Mouse (Mus musculus) MEL (cell line): Measurements from ENCODE around the gene Ephx1. TPM values are rescaled to one million over a fixed set of nuclear protein-coding genes. Genes with fewer than 3 reads are reported as not detected.
A peak's percentile ranks its signal among the peaks of the same experiment; 100 is the strongest.

Experiments used
- DNase-seq: peaks from one replicate; pipeline ENCODE4 v3.0.0; 2011; ENCODE audit warnings: low read depth, low spot score
- H3K27ac ChIP-seq: 2 replicates; pipeline ENCODE4 v1.5.1; 2012; ENCODE audit warnings: low read depth, mild to moderate bottlenecking, control low read depth, low read length, moderate library complexity; ENCODE audit not compliant: control insufficient read depth
- H3K27me3 ChIP-seq, 2 experiments: fragments of 150-350 bp in 1 of 2; sonication (generic) in 1 of 2; 2 replicates each; pipeline ENCODE4 v1.6.1; 2012; ENCODE audit warnings: low read length in 2 of 2, mild to moderate bottlenecking in 2 of 2, improper control_type of control experiment in 1 of 2, moderate library complexity in 1 of 2; ENCODE audit not compliant: insufficient read depth in 2 of 2, control insufficient read depth in 1 of 2
- H3K36me3 ChIP-seq, 2 experiments: 2 replicates each; pipeline ENCODE4 v1.6.1; 2012 to 2014; ENCODE audit warnings: low read length in 2 of 2, improper control_type of control experiment in 1 of 2, inconsistent platforms in 1 of 2, mild to moderate bottlenecking in 1 of 2; ENCODE audit not compliant: insufficient read depth in 2 of 2, control insufficient read depth in 1 of 2
- H3K4me1 ChIP-seq, 2 experiments: fragments of 150-350 bp in 1 of 2; sonication (generic) in 1 of 2; 2 replicates each; pipeline ENCODE4 v1.6.1; 2012; ENCODE audit warnings: low read length in 2 of 2, improper control_type of control experiment in 1 of 2, mild to moderate bottlenecking in 1 of 2; ENCODE audit not compliant: insufficient read depth in 2 of 2, control insufficient read depth in 1 of 2
- H3K4me3 ChIP-seq, 2 experiments: fragments of 150-350 bp in 1 of 2; sonication (generic) in 1 of 2; 2 replicates each; pipeline ENCODE4 v1.5.1; 2012; ENCODE audit warnings: low read depth in 2 of 2, low read length in 2 of 2, mild to moderate bottlenecking in 2 of 2, moderate library complexity in 2 of 2, control low read depth in 1 of 2, improper control_type of control experiment in 1 of 2; ENCODE audit not compliant: control insufficient read depth in 1 of 2, insufficient read depth in 1 of 2
- H3K79me2 ChIP-seq: 2 replicates; pipeline ENCODE4 v1.6.1; 2012; ENCODE audit warnings: mild to moderate bottlenecking, low read length, moderate library complexity; ENCODE audit not compliant: control insufficient read depth, poor library complexity, insufficient read depth
- H3K9ac ChIP-seq: 2 replicates; pipeline ENCODE4 v1.6.1; 2012; ENCODE audit warnings: low read depth, mild to moderate bottlenecking, control low read depth, low read length, moderate library complexity; ENCODE audit not compliant: control insufficient read depth, poor library complexity, severe bottlenecking
- H3K9me3 ChIP-seq: fragments of 150-350 bp; sonication (generic); replicated peaks from 2 replicates; pipeline ENCODE4 v1.6.1; 2012; ENCODE audit warnings: mild to moderate bottlenecking, low read length, improper control_type of control experiment, moderate library complexity; ENCODE audit not compliant: insufficient read depth
- BHLHE40 ChIP-seq: IDR thresholded peaks from 2 replicates; pipeline ENCODE4 v1.6.1; 2012; ENCODE audit warnings: low read depth, mild to moderate bottlenecking, inconsistent platforms, low read length, improper control_type of control experiment, borderline replicate concordance
- CHD1 ChIP-seq: IDR thresholded peaks from 2 replicates; pipeline ENCODE4 v1.6.1; 2012; ENCODE audit warnings: low read depth, mild to moderate bottlenecking, inconsistent platforms, low read length, improper control_type of control experiment
- CHD2 ChIP-seq: IDR thresholded peaks from 2 replicates; pipeline ENCODE4 v1.6.1; 2011; ENCODE audit warnings: low read length, improper control_type of control experiment
- CTCF ChIP-seq, 3 experiments: IDR thresholded peaks in 2 of 3; conservative IDR thresholded peaks in 1 of 3; 2 replicates each; pipeline ENCODE4 v1.5.1; 2011 to 2012; ENCODE audit warnings: low read length in 3 of 3, low read depth in 2 of 3, mild to moderate bottlenecking in 2 of 3, improper control_type of control experiment in 1 of 3, inconsistent platforms in 1 of 3, mixed read lengths in 1 of 3, moderate library complexity in 1 of 3; ENCODE audit not compliant: control insufficient read depth in 1 of 3, insufficient read depth in 1 of 3, poor library complexity in 1 of 3, severe bottlenecking in 1 of 3
- E2F4 ChIP-seq: IDR thresholded peaks from 2 replicates; pipeline ENCODE4 v1.6.1; 2011; ENCODE audit warnings: low read depth, low read length, improper control_type of control experiment, borderline replicate concordance
- ELF1 ChIP-seq: IDR thresholded peaks from 2 replicates; pipeline ENCODE4 v1.6.1; 2014; ENCODE audit warnings: low read depth, mild to moderate bottlenecking, inconsistent platforms, low read length, improper control_type of control experiment, moderate library complexity
- ETS1 ChIP-seq: IDR thresholded peaks from 2 replicates; pipeline ENCODE4 v1.6.1; 2012; ENCODE audit warnings: low read depth, mild to moderate bottlenecking, inconsistent platforms, low read length, improper control_type of control experiment, moderate library complexity
- GATA1 ChIP-seq: IDR thresholded peaks from 2 replicates; pipeline ENCODE4 v1.6.1; 2011; ENCODE audit warnings: low read depth, low read length, improper control_type of control experiment
- JUND ChIP-seq: IDR thresholded peaks from 2 replicates; pipeline ENCODE4 v1.6.1; 2011; ENCODE audit warnings: low read depth, mild to moderate bottlenecking, improper control_type of control experiment, low read length
- KAT2A ChIP-seq: conservative IDR thresholded peaks from 2 replicates; pipeline ENCODE4 v1.6.1; 2012; ENCODE audit warnings: low read depth, low read length, improper control_type of control experiment, inconsistent platforms
- MAX ChIP-seq: IDR thresholded peaks from 2 replicates; pipeline ENCODE4 v1.6.1; 2011; ENCODE audit warnings: low read length, improper control_type of control experiment
- MEF2A ChIP-seq: IDR thresholded peaks from 2 replicates; pipeline ENCODE4 v1.6.1; 2014; ENCODE audit warnings: low read depth, mild to moderate bottlenecking, inconsistent platforms, low read length, improper control_type of control experiment; ENCODE audit not compliant: poor library complexity, insufficient replicate concordance, severe bottlenecking; ENCODE audit errors: extremely low read depth
- MXI1 ChIP-seq: IDR thresholded peaks from 2 replicates; pipeline ENCODE4 v1.6.1; 2011; ENCODE audit warnings: mild to moderate bottlenecking, low read depth, low read length, improper control_type of control experiment
- MYB ChIP-seq: IDR thresholded peaks from 2 replicates; pipeline ENCODE4 v1.6.1; 2011; ENCODE audit warnings: mild to moderate bottlenecking, low read depth, low read length, improper control_type of control experiment
- MYC ChIP-seq: IDR thresholded peaks from 2 replicates; pipeline ENCODE4 v1.6.1; 2011; ENCODE audit warnings: low read depth, mild to moderate bottlenecking, low read length, improper control_type of control experiment, moderate library complexity
- NELFE ChIP-seq: IDR thresholded peaks from 2 replicates; pipeline ENCODE4 v1.6.1; 2011; ENCODE audit warnings: low read depth, low read length, improper control_type of control experiment
- NRF1 ChIP-seq: IDR thresholded peaks from 2 replicates; pipeline ENCODE4 v1.6.1; 2014; ENCODE audit warnings: low read depth, mild to moderate bottlenecking, inconsistent platforms, low read length, improper control_type of control experiment, moderate library complexity; ENCODE audit not compliant: poor library complexity, insufficient read depth, severe bottlenecking
- RAD21 ChIP-seq: IDR thresholded peaks from 2 replicates; pipeline ENCODE4 v1.6.1; 2011; ENCODE audit warnings: mild to moderate bottlenecking, low read depth, low read length, improper control_type of control experiment
- RCOR1 ChIP-seq: IDR thresholded peaks from 2 replicates; pipeline ENCODE4 v1.6.1; 2012; ENCODE audit warnings: low read depth, mild to moderate bottlenecking, inconsistent platforms, low read length, improper control_type of control experiment
- SIN3A ChIP-seq: IDR thresholded peaks from 2 replicates; pipeline ENCODE4 v1.6.1; 2012; ENCODE audit warnings: low read length, improper control_type of control experiment, inconsistent platforms
- SMC3 ChIP-seq: IDR thresholded peaks from 2 replicates; pipeline ENCODE4 v1.6.1; 2011; ENCODE audit warnings: low read depth, low read length, improper control_type of control experiment
- TBP ChIP-seq: IDR thresholded peaks from 2 replicates; pipeline ENCODE4 v1.8.0; 2011; ENCODE audit warnings: low read depth, low read length, improper control_type of control experiment
- TCF12 ChIP-seq: IDR thresholded peaks from 2 replicates; pipeline ENCODE4 v1.6.1; 2014; ENCODE audit warnings: low read depth, mild to moderate bottlenecking, inconsistent platforms, low read length, improper control_type of control experiment, moderate library complexity
- UBTF ChIP-seq: IDR thresholded peaks from 2 replicates; pipeline ENCODE4 v1.6.1; 2012; ENCODE audit warnings: low read depth, mild to moderate bottlenecking, inconsistent platforms, low read length, improper control_type of control experiment, moderate library complexity, borderline replicate concordance; ENCODE audit not compliant: insufficient read depth
- USF1 ChIP-seq: IDR thresholded peaks from 2 replicates; pipeline ENCODE4 v1.6.1; 2014; ENCODE audit warnings: low read depth, mild to moderate bottlenecking, inconsistent platforms, low read length, improper control_type of control experiment, moderate library complexity
- USF2 ChIP-seq, 2 experiments: IDR thresholded peaks; 2 replicates each; pipeline ENCODE4 v1.6.1; 2011 to 2012; ENCODE audit warnings: improper control_type of control experiment in 2 of 2, low read length in 2 of 2, borderline replicate concordance in 1 of 2, inconsistent platforms in 1 of 2, low read depth in 1 of 2, mild to moderate bottlenecking in 1 of 2; ENCODE audit not compliant: insufficient read depth in 1 of 2
- ZC3H11A ChIP-seq: IDR thresholded peaks from 2 replicates; pipeline ENCODE4 v1.6.1; 2012; ENCODE audit warnings: low read depth, mild to moderate bottlenecking, inconsistent platforms, low read length, improper control_type of control experiment
- ZMIZ1 ChIP-seq: IDR thresholded peaks from 2 replicates; pipeline ENCODE4 v1.6.1; 2012; ENCODE audit warnings: low read depth, mild to moderate bottlenecking, inconsistent platforms, low read length, improper control_type of control experiment, moderate library complexity
- ZNF384 ChIP-seq: IDR thresholded peaks from 2 replicates; pipeline ENCODE4 v1.6.1; 2012; ENCODE audit warnings: low read depth, mild to moderate bottlenecking, inconsistent platforms, low read length, improper control_type of control experiment
- polyA plus RNA-seq, 2 experiments: library from polyadenylated mRNA; stranded (reverse) in 1 of 2; unstranded in 1 of 2; fragments of >175 nt in 1 of 2; fragments of >200 nt in 1 of 2; gene quantifications; 2 replicates each; pipeline versions ENCODE4 v1.2.1 to v1.2.4; 2012; ENCODE audit warnings: low replicate concordance in 2 of 2, low read depth in 1 of 2; ENCODE audit not compliant: insufficient read length in 2 of 2, insufficient read depth in 1 of 2, missing spikeins in 1 of 2
- total RNA-seq: library from RNA; depleted of rRNA; stranded (reverse); fragments of 300-350 nt; gene quantifications from 2 replicates; pipeline ENCODE4 v1.2.3, GENCODE M21; 2012

Gene Ephx1
- total and polyA plus RNA-seq, 3 experiments: 0.15 to 0.39 TPM; not detected in 1

DNA sequence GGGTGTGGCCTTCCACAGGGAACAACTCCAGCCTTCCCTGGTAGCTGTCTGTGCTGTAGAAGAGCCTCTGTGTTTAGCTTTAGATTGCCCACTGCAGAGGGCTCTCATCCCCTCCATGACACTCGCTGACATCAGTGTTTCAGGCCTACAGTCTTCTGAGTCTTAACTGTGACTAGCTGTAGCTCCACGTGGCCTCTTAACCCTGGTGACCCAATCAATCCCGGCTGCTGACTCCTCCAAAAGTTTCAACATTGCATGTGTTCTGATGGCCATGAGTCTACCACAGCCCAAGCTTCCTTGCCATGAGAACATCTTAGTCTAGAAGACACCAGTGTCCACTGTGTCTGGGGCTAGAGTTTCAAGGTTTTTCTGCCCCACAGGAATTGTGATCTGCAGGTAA is 30.0 kb downstream of the Ephx1 start:
- Histone ChIP-seq H3K27ac (no peak overlapping the region), H3K4me3 (no peak overlapping the region), H3K36me3 (no peaks in the 10 kb centered on the region), H3K9me3 (no peaks in the 10 kb centered on the region), H3K9ac (no peak overlapping the region), H3K79me2 (no peaks in the 10 kb centered on the region), H3K27me3 (peaks cover 3 to 6% of the 10 kb centered on the region in 2 experiments; a peak in 2 of 4 replicates)
- DNase-seq: no peak
- TF ChIP-seq SIN3A (no peak), UBTF (no peak), MAX (no peak), RCOR1 (no peak), CTCF (IDR thresholded peaks at IDR 0.05 in 2 of 3, conservative IDR thresholded peaks at IDR 0.05 in 1 of 3; ENCODE audit: control insufficient read depth in 1 of 3, insufficient read depth in 1 of 3, low read depth in 2 of 3, low read length in 3 of 3, poor library complexity in 1 of 3, severe bottlenecking in 1 of 3) (no peak), ZMIZ1 (no peak), MEF2A (no peak), MXI1 (no peak), MYB (no peak), MYC (no peak), TBP (no peak), USF1 (no peak), ZC3H11A (no peak), NRF1 (no peak), ETS1 (no peak), JUND (no peak), NELFE (no peak)
- TF ChIP-seq, all 39 proteins: peak for 0
- H3K4me1 ChIP-seq: no peaks in the 10 kb centered on the region

- Histone ChIP-seq H3K9me3 (no peaks in the 10 kb centered on the region), H3K4me3 (peak overlapping the region in 1 of 2 experiments; percentile 22; a peak in 1 of 4 replicates), H3K27me3 (peaks cover 2 to 7% of the 10 kb centered on the region in 2 experiments; a peak in 3 of 4 replicates), H3K36me3 (no peaks in the 10 kb centered on the region), H3K79me2 (no peaks in the 10 kb centered on the region), H3K9ac (peak overlapping the region; percentile 30; the same call in 1 of the 2 replicates), H3K4me1 (no peaks in the 10 kb centered on the region), H3K27ac (no peak overlapping the region)
- no peak for TF ChIP-seq USF2 (IDR thresholded peaks at IDR 0.05; ENCODE audit: borderline replicate concordance in 1 of 2, insufficient read depth in 1 of 2, low read depth in 1 of 2, low read length in 2 of 2)
- TF ChIP-seq SIN3A: no peak
- peak; percentile 94 for TF ChIP-seq RAD21
- peak; percentile 94 to 99 (median 95) for TF ChIP-seq CTCF (IDR thresholded peaks at IDR 0.05 in 2 of 3, conservative IDR thresholded peaks at IDR 0.05 in 1 of 3; ENCODE audit: control insufficient read depth in 1 of 3, insufficient read depth in 1 of 3, low read depth in 2 of 3, low read length in 3 of 3, poor library complexity in 1 of 3, severe bottlenecking in 1 of 3)
- 0 out of 2 replicates have a peak, but pooled peaks have one; percentile 37 for TF ChIP-seq MYC
- TF ChIP-seq ZC3H11A: peak; percentile 85
- no peak for TF ChIP-seq UBTF
- peak; percentile 70 for TF ChIP-seq GATA1
- 0 out of 2 replicates have a peak, but pooled peaks have one; percentile 11 for TF ChIP-seq BHLHE40
- peak; percentile 18; the same call in 1 of the 2 replicates for TF ChIP-seq TCF12
- TF ChIP-seq KAT2A: no peak
- TF ChIP-seq TBP: no peak
- peak; percentile 92 for TF ChIP-seq SMC3
- no peak for TF ChIP-seq E2F4
- TF ChIP-seq ELF1: 0 out of 2 replicates have a peak, but pooled peaks have one; percentile 24
- TF ChIP-seq CHD1: no peak
- peak; percentile 52 for TF ChIP-seq ZNF384
- TF ChIP-seq CHD2: no peak
- peak; percentile 84 for DNase-seq
Observed at GRCm38 (mm10) chr1:180987759-180988158, 32.9 kb downstream of the Ephx1 start.
